Mouse (Mus musculus) C2C12 (cell line): ENCODE data around the gene Atp1a1.

Experiments used
- CEBPB ChIP-seq: IDR thresholded peaks from one replicate; pipeline ENCODE4 v1.6.1; 2011; ENCODE audit warnings: low read depth, mild to moderate bottlenecking, control low read depth, moderate library complexity
- CTCF ChIP-seq: IDR thresholded peaks from one replicate; pipeline ENCODE4 v1.5.1; 2011; ENCODE audit not compliant: control insufficient read depth, insufficient read depth, insufficient read length
- MAX ChIP-seq: IDR thresholded peaks from one replicate; pipeline ENCODE4 v1.6.1; 2011; ENCODE audit warnings: mild to moderate bottlenecking, control low read depth
- MYOD1 ChIP-seq: IDR thresholded peaks from one replicate; pipeline ENCODE4 v1.6.1; 2011; ENCODE audit warnings: low read depth; ENCODE audit not compliant: control insufficient read depth, insufficient read length
- MYOG ChIP-seq: IDR thresholded peaks from one replicate; pipeline ENCODE4 v1.6.1; 2011; ENCODE audit not compliant: control insufficient read depth, insufficient read length; ENCODE audit errors: extremely low read depth
- USF1 ChIP-seq: IDR thresholded peaks from one replicate; pipeline ENCODE4 v1.6.1; 2011; ENCODE audit warnings: low read depth, mild to moderate bottlenecking, control low read depth, moderate library complexity

DNA sequence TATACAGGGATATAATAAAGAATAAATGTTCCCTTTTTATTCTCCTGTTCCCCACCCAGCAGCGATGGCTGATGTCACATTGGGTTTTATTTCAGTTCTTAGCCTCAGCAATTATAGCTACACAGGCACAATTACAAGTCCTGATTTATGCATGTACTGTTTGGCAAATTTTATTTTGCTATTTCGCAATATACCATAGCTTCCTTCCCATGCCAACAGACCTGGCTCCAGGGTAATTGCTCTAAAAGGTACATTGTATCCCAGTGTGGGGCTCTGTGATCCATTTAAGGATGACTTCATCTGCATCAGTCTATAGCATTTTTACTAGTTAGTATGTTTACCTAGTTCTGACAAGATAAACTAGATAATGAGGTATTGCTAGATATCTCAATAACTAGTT, 33.7 kb upstream of the Atp1a1 start:
- no peak for TF ChIP-seq CTCF
- TF ChIP-seq MAX, result no peak
- no peak for TF ChIP-seq MYOD1
- TF ChIP-seq CEBPB, result no peak
- no peak for TF ChIP-seq USF1
- no peak for TF ChIP-seq MYOG
